Mouse (Mus musculus): ENCODE results near the gene Nupr1l.

DNA sequence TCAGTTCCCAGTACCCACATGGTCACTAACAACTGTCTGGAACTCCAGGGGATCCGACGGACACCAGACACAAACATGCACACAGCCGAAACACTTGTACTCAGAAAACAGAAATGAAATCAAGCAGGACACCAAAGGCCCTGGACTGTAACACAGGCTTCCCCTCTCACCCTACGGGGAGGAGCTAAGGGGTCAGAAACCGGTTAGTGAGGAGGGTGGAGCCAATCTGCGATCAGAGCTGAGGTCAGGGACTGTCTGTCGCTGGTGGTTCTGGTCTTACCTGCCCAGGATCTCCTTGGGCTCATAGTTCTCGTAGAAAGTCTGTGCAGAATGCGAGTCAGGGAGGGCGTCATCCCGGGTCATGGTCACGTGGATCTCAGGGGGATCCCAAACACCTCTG lies 34.4 kb upstream of the Nupr1l start:
- TF ChIP-seq CTCF (IDR thresholded peaks at IDR 0.05; ENCODE audit: insufficient read depth, low read length) (no peak), POLR2A (IDR thresholded peaks at IDR 0.05; ENCODE audit: borderline replicate concordance, extremely low read depth, low read depth, low read length) (no peak)
